Mouse (Mus musculus): ENCODE results near the gene Ppp2r5e. TPM values are rescaled to one million over a fixed set of nuclear protein-coding genes. Genes with fewer than 3 reads are reported as not detected.

Ppp2r5e gene
- polyA plus RNA-seq, 1 experiment from 2014 or later: 14.3 TPM

DNA sequence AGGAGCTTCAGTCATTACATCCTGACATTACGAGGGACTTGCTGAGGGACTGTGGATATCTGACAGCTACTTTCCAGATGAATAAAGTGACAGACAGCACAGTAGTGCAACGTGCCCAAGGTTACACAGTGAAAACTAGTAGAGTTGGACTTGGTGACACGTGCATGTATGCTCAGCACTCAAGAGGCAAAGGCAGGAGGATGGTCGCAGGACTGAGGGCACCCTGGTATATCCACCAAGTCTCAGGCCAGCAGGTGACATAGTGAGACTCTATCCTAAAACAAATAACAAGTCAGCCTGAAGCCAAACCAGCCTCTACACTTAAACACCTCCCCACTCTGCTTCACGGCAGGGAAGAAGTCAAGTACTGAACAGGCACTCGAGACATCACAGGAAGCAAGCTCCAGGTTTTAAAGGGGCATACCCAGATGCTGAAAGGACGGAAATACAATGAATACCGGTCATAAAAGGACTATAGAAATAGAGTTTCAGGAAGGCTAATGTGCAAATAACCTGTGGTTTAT, 116.6 kb downstream of the Ppp2r5e start:
- Histone ChIP-seq H3K4me2 (replicated peaks) (no peak overlapping the region), H3K9ac (no peak overlapping the region), H3K9me3 (no peaks in the 10 kb centered on the region), H3K27ac (no peak overlapping the region), H3K36me3 (peaks cover 19% of the 10 kb centered on the region), H3K27me3 (no peaks in the 10 kb centered on the region), H3K4me1 (no peaks in the 10 kb centered on the region), H3K4me3 (no peak overlapping the region)
- WGBS: 82% methylated on average over 8 of the region's 8 CpGs
- no peak for ATAC-seq (ENCODE audit: low FRiP score, low read depth)

DNA sequence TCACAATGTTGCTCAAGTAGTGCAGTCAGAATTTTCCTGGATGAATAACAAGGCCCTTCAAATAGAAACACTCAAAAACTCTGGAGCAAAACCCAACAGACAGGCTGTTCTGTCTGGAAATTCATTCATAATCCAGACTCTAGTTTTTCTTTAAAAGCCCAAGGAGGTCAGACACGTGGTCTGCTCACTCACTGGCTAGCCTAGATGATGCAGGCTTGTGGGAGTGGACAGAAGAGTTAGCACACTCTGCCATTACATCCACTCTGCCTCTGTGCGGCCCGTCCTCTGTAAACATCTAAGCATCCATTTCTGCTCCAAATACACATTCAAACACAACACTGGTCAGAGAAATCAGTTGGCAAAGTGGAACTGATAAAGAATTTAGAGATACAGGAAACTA, 117.4 kb downstream of the Ppp2r5e start:
- 90% methylated on average over 3 of the region's 3 CpGs for WGBS
- Histone ChIP-seq H3K4me2 (replicated peaks) (no peak overlapping the region), H3K9ac (no peak overlapping the region), H3K9me3 (no peaks in the 10 kb centered on the region), H3K36me3 (peaks cover 15% of the 10 kb centered on the region), H3K27ac (no peak overlapping the region), H3K4me1 (0 out of 2 replicates have a peak, but pooled peaks cover 3% of the 10 kb centered on the region), H3K27me3 (no peaks in the 10 kb centered on the region), H3K4me3 (no peak overlapping the region)
- no peak for ATAC-seq (ENCODE audit: low FRiP score, low read depth)

DNA sequence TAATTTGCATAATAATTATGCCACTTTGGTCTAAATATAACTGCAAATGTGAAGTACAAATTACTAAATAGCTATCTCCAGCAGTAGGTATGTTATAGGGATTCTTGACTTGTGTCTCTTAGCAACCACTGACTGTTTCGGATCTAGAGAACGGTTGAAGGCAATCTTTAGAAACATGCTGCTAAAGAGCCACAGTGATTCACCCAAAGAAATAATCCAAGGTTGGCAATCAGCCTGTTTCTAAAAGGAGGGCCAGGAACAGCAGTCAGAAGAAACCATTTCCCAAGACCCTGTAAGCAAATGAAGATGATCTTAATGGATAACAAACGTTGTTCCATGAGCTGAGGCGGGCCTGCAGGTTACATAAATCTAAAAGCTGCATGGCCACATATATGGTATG, 117.9 kb downstream of the Ppp2r5e start:
- Histone ChIP-seq H3K9me3 (no peaks in the 10 kb centered on the region), H3K27ac (no peak overlapping the region), H3K4me2 (replicated peaks) (no peak overlapping the region), H3K4me3 (no peak overlapping the region), H3K27me3 (no peaks in the 10 kb centered on the region), H3K9ac (no peak overlapping the region), H3K36me3 (peaks cover 14% of the 10 kb centered on the region), H3K4me1 (0 out of 2 replicates have a peak, but pooled peaks cover 3% of the 10 kb centered on the region)
- whole genome bisulfite sequencing: 82% methylated on average over 4 of the region's 4 CpGs
- no peak for ATAC-seq (ENCODE audit: low FRiP score, low read depth)

DNA sequence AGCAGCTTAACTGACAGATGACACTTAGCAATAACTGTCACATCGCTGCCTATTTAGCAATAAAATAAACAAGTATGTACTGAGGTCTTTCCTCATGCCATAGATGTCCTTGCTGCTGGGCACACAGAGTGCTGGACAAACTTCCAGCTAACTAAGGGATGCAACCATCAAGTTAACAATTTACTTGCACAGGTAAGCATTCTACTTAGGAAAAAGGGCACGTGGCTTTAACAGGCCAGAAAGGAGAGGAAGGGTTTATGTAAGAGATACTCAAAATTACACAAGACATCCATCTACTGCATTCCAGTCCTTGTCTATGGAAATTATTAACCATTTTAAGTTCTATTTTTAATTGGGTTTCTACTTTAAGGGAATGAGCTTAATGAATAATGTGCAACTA, 123.0 kb downstream of the Ppp2r5e start:
- Histone ChIP-seq H3K4me1 (peaks cover 20% of the 10 kb centered on the region; the same call in 1 of the 2 replicates), H3K27ac (no peak overlapping the region), H3K4me2 (replicated peaks) (no peak overlapping the region), H3K36me3 (peaks cover 13% of the 10 kb centered on the region), H3K4me3 (no peak overlapping the region), H3K27me3 (no peaks in the 10 kb centered on the region), H3K9ac (no peak overlapping the region), H3K9me3 (no peaks in the 10 kb centered on the region)
- 94% methylated on average over 2 of the region's 2 CpGs for WGBS
- no peak for ATAC-seq (ENCODE audit: low FRiP score, low read depth)

- WGBS: 89% methylated on average over 3 of the region's 3 CpGs
- H3K4me2 ChIP-seq (replicated peaks): no peak overlapping the region
Measured at GRCm38 (mm10) chr12:75472107-75472506, 123.9 kb downstream of the Ppp2r5e start.

GRCm38 (mm10) chr12:75467814-75468213, 128.2 kb downstream of the Ppp2r5e start:
- Histone ChIP-seq H3K27ac (peak overlapping the region; percentile 79), H3K36me3 (peaks cover 45% of the 10 kb centered on the region), H3K4me3 (no peak overlapping the region), H3K27me3 (no peaks in the 10 kb centered on the region), H3K9ac (no peak overlapping the region), H3K4me2 (replicated peaks) (0 out of 2 replicates have a peak overlapping the region, but pooled peaks have one; percentile 16), H3K9me3 (no peaks in the 10 kb centered on the region), H3K4me1 (peaks cover 26% of the 10 kb centered on the region)
- no peak for ATAC-seq (ENCODE audit: low FRiP score, low read depth)
- WGBS: 86% methylated on average over 6 of the region's 6 CpGs

More at GRCm38 (mm10) chr12:75472107-75472506, 123.9 kb downstream of the Ppp2r5e start:
- no peak for ATAC-seq (ENCODE audit: low FRiP score, low read depth)
- H3K36me3 ChIP-seq: peaks cover 10% of the 10 kb centered on the region
- no peak overlapping the region for H3K27ac ChIP-seq
- H3K4me1 ChIP-seq: peaks cover 26% of the 10 kb centered on the region
- no peak overlapping the region for H3K9ac ChIP-seq
- H3K9me3 ChIP-seq: no peaks in the 10 kb centered on the region
- no peaks in the 10 kb centered on the region for H3K27me3 ChIP-seq
- H3K4me3 ChIP-seq: no peak overlapping the region

- ATAC-seq (ENCODE audit: low FRiP score, low read depth): no peak
- Histone ChIP-seq H3K4me2 (replicated peaks) (no peak overlapping the region), H3K27ac (peak overlapping the region; percentile 74; the same call in 1 of the 2 replicates), H3K9me3 (no peaks in the 10 kb centered on the region), H3K27me3 (no peaks in the 10 kb centered on the region), H3K9ac (no peak overlapping the region), H3K4me1 (peaks cover 26% of the 10 kb centered on the region), H3K4me3 (no peak overlapping the region), H3K36me3 (peaks cover 49% of the 10 kb centered on the region)
- WGBS: 39% methylated on average over 5 of the region's 5 CpGs
Measured at GRCm38 (mm10) chr12:75467127-75467526, 128.9 kb downstream of the Ppp2r5e start.

DNA sequence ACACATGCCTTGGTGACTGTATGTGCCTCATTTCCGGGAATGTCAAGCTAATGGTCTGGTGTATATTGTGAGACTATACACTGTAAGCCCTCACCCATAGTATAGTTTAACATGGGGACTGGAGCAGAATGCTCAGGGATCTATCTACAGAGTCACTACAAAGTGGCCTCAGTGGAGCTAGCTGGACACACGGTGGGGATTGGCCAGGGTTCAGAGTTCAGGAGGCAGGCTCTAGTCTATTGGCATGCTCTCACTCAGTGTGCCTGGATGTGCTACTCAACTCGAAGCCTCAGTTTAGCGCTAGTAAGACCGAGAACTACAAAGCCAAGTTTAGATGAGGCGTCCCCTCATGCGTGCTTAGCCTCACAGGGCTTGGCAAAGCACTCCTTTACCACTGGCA, 129.8 kb downstream of the Ppp2r5e start:
- H3K9me3 ChIP-seq: no peaks in the 10 kb centered on the region
- H3K4me1 ChIP-seq: peaks cover 26% of the 10 kb centered on the region
- 86% methylated on average over 7 of the region's 7 CpGs for WGBS
- peaks cover 57% of the 10 kb centered on the region for H3K36me3 ChIP-seq
- ATAC-seq (ENCODE audit: low FRiP score, low read depth): no peak
- no peaks in the 10 kb centered on the region for H3K27me3 ChIP-seq
- H3K4me2 ChIP-seq (replicated peaks): no peak overlapping the region
- H3K9ac ChIP-seq: no peak overlapping the region
- H3K27ac ChIP-seq: no peak overlapping the region
- H3K4me3 ChIP-seq: no peak overlapping the region

DNA sequence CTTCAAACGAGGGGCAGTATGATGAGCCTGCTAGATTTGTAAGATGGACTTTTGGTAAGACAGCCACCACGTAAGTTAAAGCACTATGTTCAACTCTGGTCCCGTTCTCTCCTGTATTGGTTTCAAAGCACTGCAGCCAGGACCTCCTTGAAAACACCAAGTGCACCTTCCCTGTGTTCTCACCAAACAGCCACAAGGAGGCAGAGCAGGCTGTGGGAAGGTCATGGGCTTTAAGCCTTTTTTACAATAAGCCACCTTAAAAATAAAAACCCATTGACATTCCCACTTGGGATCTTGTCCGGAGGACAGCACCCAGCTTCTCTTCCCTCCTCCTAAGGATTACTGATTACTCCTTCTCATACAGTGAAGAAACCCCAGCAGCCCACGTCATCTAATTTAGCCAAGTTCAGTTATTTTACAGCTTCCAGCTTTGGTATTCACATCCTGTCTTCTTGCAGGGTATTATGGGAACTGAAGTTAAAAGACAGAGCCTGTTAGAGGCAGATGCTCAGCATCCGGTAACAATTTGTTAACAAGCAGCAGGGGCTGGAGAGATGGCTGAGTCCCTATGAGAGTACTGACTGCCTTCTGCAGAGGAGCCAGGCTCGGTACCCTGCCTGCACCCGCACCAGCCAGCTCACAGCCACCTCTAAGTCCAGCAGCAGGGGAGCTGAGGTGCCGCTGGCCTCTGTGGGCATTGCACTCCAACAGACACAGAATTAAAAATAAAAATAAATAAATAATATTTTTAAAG, 131.9 kb downstream of the Ppp2r5e start:
- no peak overlapping the region for H3K27ac ChIP-seq
- H3K27me3 ChIP-seq: no peaks in the 10 kb centered on the region
- 57% methylated on average over 9 of the region's 9 CpGs for WGBS
- no peak overlapping the region for H3K9ac ChIP-seq
- peaks cover 15% of the 10 kb centered on the region for H3K4me1 ChIP-seq
- ATAC-seq (ENCODE audit: low FRiP score, low read depth): no peak
- H3K4me2 ChIP-seq (replicated peaks): no peak overlapping the region
- no peak overlapping the region for H3K4me3 ChIP-seq
- no peaks in the 10 kb centered on the region for H3K9me3 ChIP-seq
- H3K36me3 ChIP-seq: peaks cover 73% of the 10 kb centered on the region

DNA sequence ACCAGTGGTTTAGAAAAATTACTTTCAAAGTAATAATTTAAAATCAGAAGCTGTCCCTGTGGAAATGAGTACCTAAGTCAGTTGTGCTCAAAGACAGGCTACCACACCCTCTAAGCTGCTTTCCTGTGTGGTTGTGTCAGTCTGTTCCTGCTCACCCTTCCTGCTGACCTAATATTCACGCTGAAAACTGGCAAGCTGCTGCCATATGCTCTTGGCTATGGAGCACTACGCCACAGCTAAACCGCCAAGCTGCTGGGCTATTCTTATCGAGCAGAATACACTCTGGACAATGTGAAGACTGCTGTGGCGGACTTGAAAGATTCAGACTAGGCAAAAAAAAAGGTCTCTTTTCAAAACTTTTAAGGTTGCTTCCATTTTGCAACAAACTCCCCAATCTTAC, 135.5 kb downstream of the Ppp2r5e start:
- no peak overlapping the region for H3K4me3 ChIP-seq
- H3K27me3 ChIP-seq: no peaks in the 10 kb centered on the region
- H3K9ac ChIP-seq: no peak overlapping the region
- no peak overlapping the region for H3K27ac ChIP-seq
- no peak overlapping the region for H3K4me2 ChIP-seq (replicated peaks)
- ATAC-seq (ENCODE audit: low FRiP score, low read depth): no peak
- 92% methylated on average over 5 of the region's 5 CpGs for WGBS
- no peaks in the 10 kb centered on the region for H3K4me1 ChIP-seq
- no peaks in the 10 kb centered on the region for H3K9me3 ChIP-seq
- peaks cover 83% of the 10 kb centered on the region for H3K36me3 ChIP-seq

DNA sequence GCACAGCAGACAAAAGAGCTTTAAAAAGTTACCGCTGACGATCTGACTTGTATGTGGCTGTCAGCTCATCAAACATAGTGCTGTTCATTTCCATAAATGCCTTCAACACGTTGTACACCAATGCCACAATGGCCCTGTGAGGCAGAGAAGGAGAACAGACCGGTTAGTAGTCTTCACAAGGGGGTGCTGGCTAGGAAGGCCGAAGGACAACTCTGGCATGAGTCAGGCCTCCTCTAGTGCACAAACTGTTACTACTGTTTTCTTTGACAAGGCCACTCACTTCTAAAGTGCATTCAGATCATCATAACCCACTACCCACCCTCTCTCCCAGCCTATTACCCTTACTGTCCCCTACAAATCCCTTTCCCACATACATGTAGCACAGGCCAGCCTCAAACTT, 136.4 kb downstream of the Ppp2r5e start:
- Histone ChIP-seq H3K27me3 (no peaks in the 10 kb centered on the region), H3K36me3 (peaks cover 74% of the 10 kb centered on the region), H3K27ac (no peak overlapping the region), H3K4me3 (no peak overlapping the region), H3K9me3 (no peaks in the 10 kb centered on the region), H3K4me1 (no peaks in the 10 kb centered on the region), H3K4me2 (replicated peaks) (no peak overlapping the region), H3K9ac (no peak overlapping the region)
- ATAC-seq (ENCODE audit: low FRiP score, low read depth): no peak
- 92% methylated on average over 5 of the region's 5 CpGs for WGBS

DNA sequence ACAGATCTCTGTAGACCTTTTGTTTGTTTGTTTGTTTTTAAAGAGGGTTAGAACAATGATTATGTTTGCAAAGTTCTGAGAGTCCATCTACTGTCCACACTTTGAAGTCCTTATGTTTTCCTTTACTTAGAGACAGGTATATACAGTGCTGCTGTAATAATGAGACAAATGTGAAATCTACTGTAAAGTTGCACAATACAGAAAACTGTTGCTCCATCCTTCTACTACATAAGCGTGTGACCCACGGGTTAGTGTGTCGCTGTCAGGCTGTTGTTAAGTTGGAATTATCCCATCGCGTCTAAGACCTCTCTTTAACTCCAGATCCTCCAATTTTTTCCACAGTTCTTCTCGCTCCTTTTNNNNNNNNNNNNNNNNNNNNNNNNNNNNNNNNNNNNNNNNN, 142.6 kb downstream of the Ppp2r5e start:
- no peak overlapping the region for H3K9ac ChIP-seq
- no peaks in the 10 kb centered on the region for H3K9me3 ChIP-seq
- no peak for ATAC-seq (ENCODE audit: low FRiP score, low read depth)
- no peak overlapping the region for H3K4me2 ChIP-seq (replicated peaks)
- H3K4me1 ChIP-seq: no peaks in the 10 kb centered on the region
- no peak overlapping the region for H3K27ac ChIP-seq
- 94% methylated on average over 6 of the region's 6 CpGs for WGBS
- H3K27me3 ChIP-seq: no peaks in the 10 kb centered on the region
- no peak overlapping the region for H3K4me3 ChIP-seq
- H3K36me3 ChIP-seq: peaks cover 50% of the 10 kb centered on the region

DNA sequence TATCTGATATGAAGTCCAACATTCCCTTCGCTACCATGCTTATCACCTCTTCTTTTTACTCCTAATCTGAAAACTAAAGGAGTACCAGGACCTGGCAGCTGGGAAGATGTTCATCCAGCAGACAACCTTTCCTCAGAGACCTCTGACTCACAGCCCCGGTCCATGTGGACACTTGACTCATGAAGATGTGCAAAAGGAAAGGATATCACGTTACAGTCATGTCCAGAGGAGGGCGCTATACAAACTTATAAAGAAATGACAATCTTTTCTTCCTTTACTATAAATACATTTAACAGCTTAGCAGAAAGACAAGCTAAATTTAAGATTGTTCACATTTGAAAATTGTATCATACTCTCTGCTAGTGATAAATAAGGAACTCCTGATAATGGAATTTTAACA, 143.0 kb downstream of the Ppp2r5e start:
- Histone ChIP-seq H3K9me3 (no peaks in the 10 kb centered on the region), H3K4me3 (no peak overlapping the region), H3K27ac (no peak overlapping the region), H3K9ac (no peak overlapping the region), H3K4me1 (no peaks in the 10 kb centered on the region), H3K27me3 (no peaks in the 10 kb centered on the region), H3K36me3 (peaks cover 45% of the 10 kb centered on the region), H3K4me2 (replicated peaks) (no peak overlapping the region)
- WGBS: 79% methylated on average over 4 of the region's 4 CpGs
- no peak for ATAC-seq (ENCODE audit: low FRiP score, low read depth)
